Mouse (Mus musculus) testis, adult 2 months (tissue): ENCODE measurements around the gene Macrod1. TPM values are rescaled to one million over a fixed set of nuclear protein-coding genes. Genes with fewer than 3 reads are reported as not detected.

ENCODE experiments used
- H3K27ac ChIP-seq: fragments of 200-500 bp; 2 replicates; pipeline ENCODE4 v1.5.1; 2012; ENCODE audit warnings: low read depth, low read length; ENCODE audit not compliant: control insufficient read depth, insufficient read depth
- H3K27me3 ChIP-seq: fragments of 200-500 bp; 2 replicates; pipeline ENCODE4 v1.6.1; 2012; ENCODE audit warnings: mild to moderate bottlenecking, low read length, moderate library complexity; ENCODE audit not compliant: control insufficient read depth, insufficient read depth
- H3K36me3 ChIP-seq: fragments of 200-500 bp; 2 replicates; pipeline ENCODE4 v1.6.1; 2012; ENCODE audit warnings: mild to moderate bottlenecking, low read length; ENCODE audit not compliant: control insufficient read depth, insufficient read depth
- H3K4me1 ChIP-seq: fragments of 200-500 bp; 2 replicates; pipeline ENCODE4 v1.6.1; 2012; ENCODE audit warnings: low read length; ENCODE audit not compliant: control insufficient read depth, insufficient read depth
- H3K4me3 ChIP-seq: fragments of 200-500 bp; 2 replicates; pipeline ENCODE4 v1.5.1; 2012; ENCODE audit warnings: low read depth, mild to moderate bottlenecking, low read length, moderate library complexity, mixed read lengths; ENCODE audit not compliant: control insufficient read depth
- CTCF ChIP-seq: fragments of 200-500 bp; IDR thresholded peaks from 2 replicates; pipeline ENCODE4 v1.5.1; 2012; ENCODE audit warnings: low read depth, mild to moderate bottlenecking, inconsistent platforms, low read length, moderate library complexity; ENCODE audit not compliant: control insufficient read depth, insufficient read depth, insufficient replicate concordance
- POLR2A ChIP-seq: fragments of 200-500 bp; IDR thresholded peaks from 2 replicates; pipeline ENCODE4 v1.6.1; 2012; ENCODE audit warnings: low read depth, mild to moderate bottlenecking, inconsistent platforms, low read length, moderate library complexity; ENCODE audit not compliant: control insufficient read depth
- polyA plus RNA-seq: library from polyadenylated mRNA; depleted of rRNA; stranded (reverse); fragments of >200 nt; gene quantifications from 2 replicates; pipeline ENCODE4 v1.2.3, GENCODE M21; 2012

Macrod1 gene
- polyA plus RNA-seq, 1 experiment = 39.2 TPM

DNA sequence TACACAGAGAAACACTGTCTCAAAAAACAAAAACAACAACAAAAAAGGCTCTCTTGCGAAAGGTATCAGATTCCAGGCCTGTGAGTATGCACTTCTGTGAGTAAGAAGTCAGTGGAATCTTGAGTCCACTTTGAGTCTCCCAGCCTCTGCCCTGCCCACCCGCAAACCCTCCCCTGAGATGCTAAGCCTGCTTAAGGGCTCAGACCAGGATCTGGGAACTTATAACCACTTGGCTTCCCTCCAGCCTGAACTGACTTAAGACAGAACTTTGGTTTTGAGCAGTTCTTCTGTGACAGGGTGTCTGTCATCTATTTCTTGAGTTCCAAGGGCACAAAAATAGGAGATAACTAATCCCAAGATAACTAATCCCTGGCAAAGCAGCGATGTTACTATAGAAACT is 156.4 kb downstream of the Macrod1 start:
- H3K36me3 ChIP-seq = no peaks in the 10 kb centered on the region
- no peaks in the 10 kb centered on the region for H3K27me3 ChIP-seq
- no peak overlapping the region for H3K4me3 ChIP-seq
- peaks cover 8% of the 10 kb centered on the region for H3K4me1 ChIP-seq
- TF ChIP-seq POLR2A = no peak
- TF ChIP-seq CTCF = no peak
- no peak overlapping the region for H3K27ac ChIP-seq

DNA sequence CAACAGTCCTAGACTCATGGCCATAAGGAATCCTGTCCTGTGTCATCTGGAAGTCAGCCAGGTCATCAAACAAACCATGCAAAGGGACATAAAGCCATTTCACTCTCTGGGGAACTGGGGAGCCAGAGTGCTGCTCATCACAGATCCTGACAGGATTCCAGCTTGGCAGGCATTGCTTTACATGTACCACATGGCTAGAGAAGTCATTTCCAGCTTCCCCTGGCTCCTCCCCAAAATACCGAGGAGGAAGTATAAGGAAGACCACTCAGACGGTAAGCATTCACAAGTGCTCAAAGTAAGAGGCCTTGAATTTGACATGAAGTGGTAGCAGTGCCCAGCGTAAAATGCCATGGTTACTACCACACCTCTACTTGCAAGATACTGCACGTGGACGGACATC is 157.9 kb downstream of the Macrod1 start:
- no peak for TF ChIP-seq POLR2A
- no peak for TF ChIP-seq CTCF
- Histone ChIP-seq H3K4me1 (peaks cover 11% of the 10 kb centered on the region), H3K27ac (no peak overlapping the region), H3K36me3 (no peaks in the 10 kb centered on the region), H3K4me3 (no peak overlapping the region), H3K27me3 (no peaks in the 10 kb centered on the region)

DNA sequence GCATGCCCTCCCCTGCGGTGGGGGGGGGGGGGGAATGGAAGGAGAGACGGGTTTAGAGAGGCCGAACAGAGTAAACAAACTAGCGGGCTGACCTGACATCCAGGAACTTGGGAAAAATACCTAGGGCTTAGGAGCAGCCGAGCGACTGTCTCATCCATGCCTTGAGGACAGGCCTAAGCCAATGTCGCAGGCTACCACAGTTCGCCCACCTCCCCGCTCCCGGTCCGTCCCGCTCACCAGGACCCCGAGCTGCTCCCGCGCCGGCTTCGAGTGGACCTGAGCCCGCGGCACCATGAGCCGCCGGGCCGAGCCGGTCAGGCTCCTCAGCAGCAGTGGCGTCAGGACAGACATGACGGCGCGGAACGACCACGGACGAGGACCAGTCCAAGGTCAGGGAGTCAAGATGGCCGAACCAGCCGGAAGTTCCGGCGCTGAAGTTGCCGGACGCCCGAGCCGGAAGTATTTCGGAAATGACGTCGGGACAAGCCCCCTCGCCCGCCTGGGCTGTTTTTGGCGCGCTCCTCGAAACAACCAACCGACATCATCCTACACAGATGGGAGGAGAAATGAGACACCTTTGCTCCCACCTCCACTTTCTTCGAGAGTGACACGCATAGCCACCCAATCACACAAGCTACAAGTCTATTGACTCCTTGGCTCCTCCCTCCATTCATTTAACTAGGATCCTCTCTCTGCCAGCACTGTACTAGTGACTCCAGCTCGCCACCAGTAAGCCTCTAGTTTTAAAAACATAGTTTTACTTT is 160.7 kb downstream of the Macrod1 start, which contains the start of gene Cox8a:
Cox8a (minus strand) TSS at position 455 of the 764 bp plus-strand sequence.
- Histone ChIP-seq H3K36me3 (no peaks in the 10 kb centered on the region), H3K27ac (peak within 1 kb of the TSS; percentile 98), H3K4me3 (peak within 1 kb of the TSS; percentile 100), H3K4me1 (peaks cover 11% of the 10 kb centered on the region), H3K27me3 (no peaks in the 10 kb centered on the region)
- TF ChIP-seq CTCF (no peak), POLR2A (peak; percentile 92)

DNA sequence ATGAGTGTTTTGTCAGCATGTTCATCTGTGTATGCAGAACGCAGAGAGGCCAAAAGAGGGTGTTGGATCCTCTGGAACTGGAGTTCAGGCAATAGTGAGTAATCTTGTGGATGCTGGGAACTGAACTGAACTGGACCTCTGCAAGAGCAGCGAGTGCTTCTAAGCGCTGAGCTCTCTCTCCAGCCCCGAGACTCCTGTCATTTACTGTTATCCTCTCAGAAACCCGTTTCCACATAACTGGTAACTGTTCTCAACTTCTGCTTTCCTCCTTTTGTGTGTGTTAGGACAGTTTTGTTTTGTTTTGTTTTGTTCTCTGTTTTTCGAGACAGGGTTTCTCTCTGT is 161.3 kb downstream of the Macrod1 start:
- peak overlapping the region; percentile 98 for H3K27ac ChIP-seq
- no peak for TF ChIP-seq POLR2A
- TF ChIP-seq CTCF = no peak
- H3K27me3 ChIP-seq = no peaks in the 10 kb centered on the region
- H3K4me1 ChIP-seq = peaks cover 11% of the 10 kb centered on the region
- H3K36me3 ChIP-seq = no peaks in the 10 kb centered on the region
- H3K4me3 ChIP-seq = peak overlapping the region; percentile 100

DNA sequence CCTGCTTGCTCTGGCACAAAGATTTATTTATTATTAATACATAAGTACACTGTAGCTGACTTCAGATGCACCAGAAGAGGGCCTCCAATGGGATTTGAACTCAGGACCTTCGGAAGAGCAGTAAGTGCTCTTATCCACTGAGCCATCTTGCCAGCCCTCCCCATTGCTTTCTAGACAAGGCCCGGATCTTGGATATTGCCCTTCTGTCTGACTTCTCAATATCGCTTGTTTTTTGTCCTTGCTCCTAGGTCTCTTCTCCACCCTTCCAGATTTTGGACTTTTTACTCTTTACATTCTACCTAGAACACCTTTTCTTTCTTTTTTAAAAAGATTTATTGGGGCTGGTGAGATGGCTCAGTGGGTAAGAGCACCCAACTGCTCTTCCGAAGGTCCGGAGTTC is 162.1 kb downstream of the Macrod1 start:
- TF ChIP-seq CTCF (no peak), POLR2A (no peak)
- Histone ChIP-seq H3K4me3 (peak overlapping the region; percentile 36; the same call in 1 of the 2 replicates), H3K27ac (no peak overlapping the region), H3K36me3 (no peaks in the 10 kb centered on the region), H3K27me3 (no peaks in the 10 kb centered on the region), H3K4me1 (peaks cover 11% of the 10 kb centered on the region)

DNA sequence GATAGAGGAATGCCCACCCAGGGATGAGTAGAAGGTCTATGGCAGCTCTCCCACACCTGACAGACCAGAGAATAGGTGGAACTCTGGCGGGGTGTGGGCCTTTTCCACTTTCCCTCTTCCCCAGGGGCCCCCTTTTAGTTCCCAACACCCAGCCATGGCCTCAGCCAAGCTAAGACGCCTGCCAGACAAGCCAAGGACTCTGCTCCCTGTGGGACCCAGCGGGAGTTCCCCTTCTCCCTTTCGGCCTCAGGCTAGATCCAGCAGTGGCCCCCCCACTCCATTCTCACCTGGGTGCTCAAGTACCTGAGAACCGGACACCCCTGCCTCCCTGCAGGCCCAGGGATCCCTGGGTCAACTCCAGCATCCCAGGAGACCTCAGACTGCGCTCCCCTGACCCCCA is 165.6 kb downstream of the Macrod1 start:
- Histone ChIP-seq H3K27me3 (no peaks in the 10 kb centered on the region), H3K4me1 (peaks cover 3% of the 10 kb centered on the region; the same call in 1 of the 2 replicates), H3K4me3 (no peak overlapping the region), H3K27ac (no peak overlapping the region), H3K36me3 (no peaks in the 10 kb centered on the region)
- TF ChIP-seq CTCF (no peak), POLR2A (no peak)

DNA sequence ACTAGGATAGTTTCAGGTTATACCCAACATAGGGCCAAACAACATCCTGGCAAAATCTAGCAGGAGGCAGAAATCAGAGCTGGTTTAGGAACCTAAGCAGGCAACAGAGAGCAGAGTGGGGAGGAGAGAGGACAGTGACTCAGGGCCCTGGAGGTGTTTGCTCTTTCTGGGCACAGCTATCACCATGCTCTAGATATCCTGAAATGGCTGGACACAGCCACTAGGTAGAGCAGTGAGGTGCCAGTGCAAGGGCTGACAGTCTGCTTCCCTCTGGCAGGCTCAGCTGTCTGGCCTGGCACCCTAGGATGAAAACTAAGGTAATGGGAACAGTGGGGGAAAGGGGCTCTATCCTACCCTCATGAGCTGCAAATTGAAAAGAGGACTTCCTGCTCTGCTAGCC is 166.9 kb downstream of the Macrod1 start:
- TF ChIP-seq POLR2A = no peak
- no peak; the same call in 1 of the 2 replicates for TF ChIP-seq CTCF
- Histone ChIP-seq H3K36me3 (peaks cover 2% of the 10 kb centered on the region; the same call in 1 of the 2 replicates), H3K4me3 (no peak overlapping the region)

More for the DNA sequence above, 166.9 kb downstream of the Macrod1 start:
- no peak overlapping the region for H3K27ac ChIP-seq
- no peaks in the 10 kb centered on the region for H3K27me3 ChIP-seq
- peaks cover 2% of the 10 kb centered on the region; the same call in 1 of the 2 replicates for H3K4me1 ChIP-seq
